Mouse (Mus musculus): ENCODE measurements around the gene Marveld3.
A peak's percentile ranks its signal among the peaks of the same experiment; 100 is the strongest.

Gene Marveld3

GRCm38 (mm10) chr8:109963421-109963820, 1.4 kb upstream of the Marveld3 start:
- DNase-seq: no peak

GRCm38 (mm10) chr8:109962896-109963295, 893 bp upstream of the Marveld3 start:
- no peak for DNase-seq

GRCm38 (mm10) chr8:109959112-109959511, 2.9 kb downstream of the Marveld3 start:
- no peak for DNase-seq

GRCm38 (mm10) chr8:109958036-109958655, 3.9 kb downstream of the Marveld3 start:
- no peak for DNase-seq

- DNase-seq: no peak
Measured at GRCm38 (mm10) chr8:109957167-109958028, 4.6 kb downstream of the Marveld3 start.

GRCm38 (mm10) chr8:109954486-109954948, 7.5 kb downstream of the Marveld3 start:
- no peak for DNase-seq

GRCm38 (mm10) chr8:109952171-109952570, 9.8 kb downstream of the Marveld3 start:
- no peak for DNase-seq

GRCm38 (mm10) chr8:109948285-109948564, 13.8 kb downstream of the Marveld3 start:
- DNase-seq: peak; percentile 15 to 25

GRCm38 (mm10) chr8:109947447-109948284, 14.3 kb downstream of the Marveld3 start:
- peak; percentile 55 to 63 for DNase-seq

- DNase-seq: no peak
Measured at GRCm38 (mm10) chr8:109946272-109946671, 15.7 kb downstream of the Marveld3 start.

GRCm38 (mm10) chr8:109945694-109946093, 16.3 kb downstream of the Marveld3 start:
- no peak for DNase-seq

- DNase-seq: no peak
Measured at GRCm38 (mm10) chr8:109945153-109945632, 16.8 kb downstream of the Marveld3 start.

- peak in 1 of 2 experiments; percentile 13 for DNase-seq
Measured at GRCm38 (mm10) chr8:109941606-109942360, 20.2 kb downstream of the Marveld3 start.

GRCm38 (mm10) chr8:109920406-109921390, 41.3 kb downstream of the Marveld3 start:
- peak; percentile 26 to 28 for DNase-seq

GRCm38 (mm10) chr8:109917277-109917676, 44.7 kb downstream of the Marveld3 start:
- peak; percentile 36 to 51 for DNase-seq

- DNase-seq: peak; percentile 12
Measured at GRCm38 (mm10) chr8:109907376-109907775, 54.6 kb downstream of the Marveld3 start.

- DNase-seq: no peak
Measured at GRCm38 (mm10) chr8:109906907-109907306, 55.1 kb downstream of the Marveld3 start.

- no peak for DNase-seq
Measured at GRCm38 (mm10) chr8:109904928-109905668, 56.9 kb downstream of the Marveld3 start.

GRCm38 (mm10) chr8:109903909-109904469, 58.0 kb downstream of the Marveld3 start:
- no peak for DNase-seq

- DNase-seq: no peak
Measured at GRCm38 (mm10) chr8:109902379-109902778, 59.6 kb downstream of the Marveld3 start.

Data from cerebellum, postnatal 36 days (tissue).